Mouse (Mus musculus) midbrain, embryonic 11.5 days (tissue): Measurements from ENCODE around the gene Tstd1. TPM values are rescaled to one million over a fixed set of nuclear protein-coding genes. Genes with fewer than 3 reads are reported as not detected.

ENCODE experiments used
- polyA plus RNA-seq: library from polyadenylated mRNA; unstranded; fragments of >200 nt; fragmentation: Nextera tagmentation; extraction: Ambion mirVana; gene quantifications from 2 replicates; pipeline ENCODE4 v1.2.1, GENCODE M21; 2014

Tstd1 gene
- polyA plus RNA-seq, 1 experiment from 2014 or later = 4.0 TPM

Other genes with a start within 250 kb of the Tstd1 start
- 30.1 and 32.0 TPM in 2 replicates for gene Pcp4l1, start 222.6 kb upstream of the Tstd1 start, polyA plus RNA-seq
- gene Nr1i3, start 204.9 kb upstream of the Tstd1 start, polyA plus RNA-seq = 0.10 and 0.18 TPM in 2 replicates
- gene Tomm40l, start 196.4 kb upstream of the Tstd1 start, polyA plus RNA-seq = 24.0 and 24.7 TPM in 2 replicates
- gene Apoa2, start 193.8 kb upstream of the Tstd1 start, polyA plus RNA-seq = 2.1 and 3.7 TPM in 2 replicates
- 25.5 and 27.3 TPM in 2 replicates for gene Fcer1g, start 184.5 kb upstream of the Tstd1 start, polyA plus RNA-seq
- 4.0 and 4.4 TPM in 2 replicates for gene Adamts4, start 168.5 kb upstream of the Tstd1 start, polyA plus RNA-seq
- 232 and 274 TPM in 2 replicates for gene Ndufs2, start 167.5 kb upstream of the Tstd1 start, polyA plus RNA-seq
- gene B4galt3, start 148.5 kb upstream of the Tstd1 start, polyA plus RNA-seq = 49.5 and 58.4 TPM in 2 replicates
- 54.1 and 56.3 TPM in 2 replicates for gene Ppox, start 137.7 kb upstream of the Tstd1 start, polyA plus RNA-seq
- 84.7 and 88.6 TPM in 2 replicates for gene Usp21, start 130.9 kb upstream of the Tstd1 start, polyA plus RNA-seq
- gene Ufc1, start 123.8 kb upstream of the Tstd1 start, polyA plus RNA-seq = 115 and 117 TPM in 2 replicates
- 45.1 and 46.7 TPM in 2 replicates for gene Dedd, start 89.7 kb upstream of the Tstd1 start, polyA plus RNA-seq
- 31.9 and 32.7 TPM in 2 replicates for gene Nit1, start 73.2 kb upstream of the Tstd1 start, polyA plus RNA-seq
- gene Pfdn2, start 73.2 kb upstream of the Tstd1 start, polyA plus RNA-seq = 64.8 and 69.8 TPM in 2 replicates
- 1.4 and 2.3 TPM in 2 replicates for gene Klhdc9, start 58.1 kb upstream of the Tstd1 start, polyA plus RNA-seq
- gene Nectin4, start 48.8 kb upstream of the Tstd1 start, polyA plus RNA-seq = 0.49 and 0.65 TPM in 2 replicates
- 0.38 and 0.57 TPM in 2 replicates for gene Arhgap30, start 29.9 kb upstream of the Tstd1 start, polyA plus RNA-seq
- gene Usf1, start 7.6 kb upstream of the Tstd1 start, polyA plus RNA-seq = 152 and 154 TPM in 2 replicates
- 9.9 and 13.1 TPM in 2 replicates for gene F11r, start 18.7 kb downstream of the Tstd1 start, polyA plus RNA-seq
- 16.2 and 16.8 TPM in 2 replicates for gene Alyref2, start 84.6 kb downstream of the Tstd1 start, polyA plus RNA-seq
- not detected in 2 replicates for gene Itln1, start 116.4 kb downstream of the Tstd1 start, polyA plus RNA-seq
- gene Cd244a, start 140.3 kb downstream of the Tstd1 start, polyA plus RNA-seq = not detected in 2 replicates
- gene Ly9, start 188.5 kb downstream of the Tstd1 start, polyA plus RNA-seq = not detected in 2 replicates
- gene Slamf7, start 234.2 kb downstream of the Tstd1 start, polyA plus RNA-seq = not detected in 2 replicates